Mouse (Mus musculus) ES-E14 (cell line): Measurements from ENCODE around the gene Anxa4. TPM values are rescaled to one million over a fixed set of nuclear protein-coding genes. Genes with fewer than 3 reads are reported as not detected.

Source experiments
- DNase-seq: peaks from one replicate; pipeline ENCODE4 v3.0.0-alpha.2; 2013; ENCODE audit warnings: low read depth, low spot score
- H3K27ac ChIP-seq: 2 replicates; pipeline ENCODE4 v1.5.1; 2012; ENCODE audit warnings: low read depth, mild to moderate bottlenecking, low read length, moderate library complexity, mixed read lengths; ENCODE audit not compliant: poor library complexity, insufficient read depth, severe bottlenecking
- H3K36me3 ChIP-seq: 2 replicates; pipeline ENCODE4 v1.6.1; 2012; ENCODE audit warnings: mild to moderate bottlenecking, low read length, moderate library complexity, mixed read lengths; ENCODE audit not compliant: control insufficient read depth, poor library complexity, insufficient read depth, severe bottlenecking
- H3K4me1 ChIP-seq, 2 experiments: fragments of 150-350 bp in 1 of 2; sonication (generic) in 1 of 2; 2 replicates each; pipeline ENCODE4 v1.6.1; 2012; ENCODE audit warnings: low read length in 2 of 2, mild to moderate bottlenecking in 1 of 2, mixed read lengths in 1 of 2; ENCODE audit not compliant: control insufficient read depth in 2 of 2, insufficient read depth in 2 of 2, poor library complexity in 1 of 2
- H3K4me3 ChIP-seq, 2 experiments: fragments of 150-350 bp in 1 of 2; sonication (generic) in 1 of 2; 2 replicates each; pipeline ENCODE4 v1.5.1; 2012; ENCODE audit warnings: low read length in 2 of 2, low read depth in 1 of 2, mild to moderate bottlenecking in 1 of 2, mixed read lengths in 1 of 2; ENCODE audit not compliant: insufficient read depth in 1 of 2, poor library complexity in 1 of 2, severe bottlenecking in 1 of 2
- H3K9ac ChIP-seq: 2 replicates; pipeline ENCODE4 v1.6.1; 2012; ENCODE audit warnings: low read depth, mild to moderate bottlenecking, low read length, mixed read lengths; ENCODE audit not compliant: poor library complexity, insufficient read depth, severe bottlenecking
- H3K9me3 ChIP-seq: fragments of 150-350 bp; sonication (generic); 2 replicates; pipeline ENCODE4 v1.6.1; 2012; ENCODE audit warnings: low read depth, mild to moderate bottlenecking, low read length; ENCODE audit not compliant: control insufficient read depth, insufficient read depth
- CHD2 ChIP-seq: IDR thresholded peaks from 2 replicates; pipeline ENCODE4 v1.6.1; 2014; ENCODE audit warnings: mild to moderate bottlenecking, low read depth, low read length, inconsistent platforms
- HCFC1 ChIP-seq: IDR thresholded peaks from 2 replicates; pipeline ENCODE4 v1.6.1; 2012; ENCODE audit warnings: low read length, inconsistent platforms, borderline replicate concordance; ENCODE audit not compliant: insufficient read depth
- MAFK ChIP-seq: IDR thresholded peaks from 2 replicates; pipeline ENCODE4 v1.6.1; 2014; ENCODE audit warnings: mild to moderate bottlenecking, low read depth, low read length, inconsistent platforms; ENCODE audit not compliant: insufficient read depth
- ZC3H11A ChIP-seq: IDR thresholded peaks from 2 replicates; pipeline ENCODE4 v1.6.1; 2012; ENCODE audit warnings: low read depth, mild to moderate bottlenecking, inconsistent platforms, low read length, borderline replicate concordance
- ZNF384 ChIP-seq: IDR thresholded peaks from 2 replicates; pipeline ENCODE4 v1.6.1; 2012; ENCODE audit warnings: low read depth, low read length, inconsistent platforms
- in situ Hi-C, 2 experiments: fragments of 600-800 bp; cut with MboI; formaldehyde crosslinking; loops; one replicate each; pipeline ENCODE4 v1.15.1; 2025; ENCODE audit warnings: low sequenced_read_pairs in 2 of 2, inconsistent platforms in 1 of 2; ENCODE audit not compliant: unreplicated experiment in 2 of 2
- total RNA-seq: library from RNA; depleted of rRNA; stranded (reverse); fragments of 300-350 nt; gene quantifications from 2 replicates; pipeline ENCODE4 v1.2.3, GENCODE M21; 2012

Gene Anxa4
- total RNA-seq, 1 experiment = 22.1 TPM

GRCm38 (mm10) chr6:86823824-86824223 lies 30.4 kb upstream of the Anxa4 start:
- in situ Hi-C loops = no loop called here
- Histone ChIP-seq H3K9me3 (no peaks in the 10 kb centered on the region), H3K36me3 (no peaks in the 10 kb centered on the region), H3K4me1 (peaks cover 5 to 30% of the 10 kb centered on the region in 2 experiments; a peak in 2 of 4 replicates), H3K27ac (no peak overlapping the region), H3K9ac (no peak overlapping the region), H3K4me3 (no peak overlapping the region)
- DNase-seq = no peak
- TF ChIP-seq ZC3H11A (no peak), CHD2 (no peak)

DNA sequence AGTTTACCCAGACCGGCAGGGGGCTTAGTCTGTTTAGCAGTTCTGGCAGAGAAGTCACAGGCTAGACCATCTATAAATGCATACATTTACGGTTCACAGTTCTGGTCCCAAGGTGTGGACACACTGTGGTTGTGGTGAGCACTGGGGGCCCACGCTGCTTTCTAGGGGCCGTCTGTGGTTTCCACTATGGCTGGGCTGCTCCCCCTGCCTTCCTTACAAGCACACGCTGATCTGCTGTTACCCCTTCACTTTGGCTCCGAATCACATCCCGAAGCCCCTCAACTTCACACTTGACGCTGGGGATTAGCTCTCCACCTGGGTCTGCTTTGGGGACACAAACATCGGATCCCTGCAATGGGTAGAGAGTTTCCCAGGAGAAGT lies 29.7 kb upstream of the Anxa4 start:
- Histone ChIP-seq H3K4me3 (peak overlapping the region in 1 of 2 experiments; percentile 6; a peak in 1 of 4 replicates), H3K4me1 (peaks cover 5 to 30% of the 10 kb centered on the region in 2 experiments; a peak in 2 of 4 replicates), H3K27ac (no peak overlapping the region), H3K9ac (no peak overlapping the region), H3K9me3 (no peaks in the 10 kb centered on the region), H3K36me3 (no peaks in the 10 kb centered on the region)
- TF ChIP-seq ZC3H11A (no peak), MAFK (no peak), CHD2 (no peak), ZNF384 (no peak), HCFC1 (no peak)
- in situ Hi-C loops = no loop called here
- DNase-seq = no peak

DNA sequence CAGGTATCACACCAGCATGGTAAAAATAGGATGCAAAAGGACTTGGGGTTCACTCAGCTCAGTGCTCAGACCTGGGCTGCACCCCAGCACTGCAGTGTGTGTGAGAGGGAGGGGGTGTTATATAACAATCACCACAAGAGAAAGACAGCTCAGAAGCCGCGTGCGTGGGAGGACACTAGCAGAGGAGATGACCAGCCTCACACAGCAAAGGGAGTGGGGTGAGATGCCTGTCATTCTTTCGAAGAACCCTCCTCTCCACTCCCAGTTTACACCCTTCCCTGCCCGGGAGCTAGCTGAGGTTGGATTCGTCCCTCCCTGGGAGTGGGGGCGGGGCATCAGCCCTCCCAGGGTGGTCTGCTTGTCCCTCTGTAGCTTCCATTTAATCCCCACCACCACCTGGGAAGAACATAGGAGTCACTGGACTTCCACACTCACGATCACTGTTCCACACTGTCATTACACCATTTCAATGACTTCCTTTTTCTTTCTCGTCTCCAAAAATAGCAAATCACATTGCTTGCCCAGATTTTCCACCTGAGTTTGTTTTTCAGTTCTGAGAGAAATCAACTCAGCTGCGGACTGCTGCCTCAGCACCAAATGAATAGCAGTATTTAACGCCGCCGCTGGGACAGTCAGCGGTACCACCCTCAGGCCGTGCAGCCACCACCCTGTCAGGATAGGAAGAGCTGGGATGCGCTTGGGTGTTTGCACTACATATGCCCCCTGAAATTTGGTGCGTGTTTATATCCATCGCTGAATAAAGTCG lies 29.1 kb upstream of the Anxa4 start:
- peak; percentile 78 for DNase-seq
- Histone ChIP-seq H3K4me3 (peak overlapping the region in 1 of 2 experiments; percentile 6; a peak in 2 of 4 replicates), H3K36me3 (no peaks in the 10 kb centered on the region), H3K4me1 (peaks cover 5 to 30% of the 10 kb centered on the region in 2 experiments; a peak in 2 of 4 replicates), H3K9me3 (no peaks in the 10 kb centered on the region), H3K9ac (0 out of 2 replicates have a peak overlapping the region, but pooled peaks have one; percentile 18), H3K27ac (no peak overlapping the region)
- TF ChIP-seq MAFK = peak; percentile 41; the same call in 1 of the 2 replicates
- TF ChIP-seq HCFC1 = no peak
- TF ChIP-seq ZC3H11A = no peak
- no peak for TF ChIP-seq ZNF384
- in situ Hi-C loops = no loop called here

- peak; percentile 64 for DNase-seq
- Histone ChIP-seq H3K9ac (no peak overlapping the region), H3K27ac (no peak overlapping the region), H3K4me1 (peaks cover 6 to 25% of the 10 kb centered on the region in 2 experiments; a peak in 3 of 4 replicates), H3K4me3 (no peak overlapping the region), H3K9me3 (no peaks in the 10 kb centered on the region), H3K36me3 (no peaks in the 10 kb centered on the region)
- in situ Hi-C loops = no loop called here
- TF ChIP-seq MAFK (no peak), CHD2 (no peak), ZNF384 (no peak), ZC3H11A (no peak), HCFC1 (no peak)
Measured at GRCm38 (mm10) chr6:86820690-86821089, 27.3 kb upstream of the Anxa4 start.

DNA sequence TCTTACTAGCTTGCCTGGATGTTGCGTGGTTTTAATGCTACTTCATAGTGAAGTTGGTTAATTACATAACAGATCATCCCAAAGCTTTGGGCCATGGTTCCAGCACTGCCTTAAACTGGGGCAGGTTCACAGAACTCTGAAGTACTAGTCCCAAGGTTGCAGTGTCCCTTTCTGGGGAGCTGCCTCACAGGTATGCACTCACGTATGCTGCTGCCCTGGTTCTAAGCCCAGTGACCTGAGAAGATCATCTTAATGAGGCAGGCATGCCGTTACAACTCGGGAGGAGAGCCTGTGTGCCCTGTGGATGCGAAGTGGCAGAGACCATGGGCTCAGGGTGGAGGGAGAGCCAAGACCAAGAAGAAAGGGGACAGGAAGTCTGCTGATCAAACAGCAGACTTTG lies 26.5 kb upstream of the Anxa4 start:
- Histone ChIP-seq H3K9ac (no peak overlapping the region), H3K4me1 (peaks cover 8 to 29% of the 10 kb centered on the region in 2 experiments), H3K9me3 (no peaks in the 10 kb centered on the region), H3K4me3 (no peak overlapping the region), H3K36me3 (no peaks in the 10 kb centered on the region), H3K27ac (no peak overlapping the region)
- no peak for DNase-seq
- in situ Hi-C loops = no loop called here
- TF ChIP-seq CHD2 (no peak), ZNF384 (no peak), MAFK (no peak), HCFC1 (no peak), ZC3H11A (no peak)
